ENCODE assay signal across 8 mouse cellular contexts in the genomic region with DNA sequence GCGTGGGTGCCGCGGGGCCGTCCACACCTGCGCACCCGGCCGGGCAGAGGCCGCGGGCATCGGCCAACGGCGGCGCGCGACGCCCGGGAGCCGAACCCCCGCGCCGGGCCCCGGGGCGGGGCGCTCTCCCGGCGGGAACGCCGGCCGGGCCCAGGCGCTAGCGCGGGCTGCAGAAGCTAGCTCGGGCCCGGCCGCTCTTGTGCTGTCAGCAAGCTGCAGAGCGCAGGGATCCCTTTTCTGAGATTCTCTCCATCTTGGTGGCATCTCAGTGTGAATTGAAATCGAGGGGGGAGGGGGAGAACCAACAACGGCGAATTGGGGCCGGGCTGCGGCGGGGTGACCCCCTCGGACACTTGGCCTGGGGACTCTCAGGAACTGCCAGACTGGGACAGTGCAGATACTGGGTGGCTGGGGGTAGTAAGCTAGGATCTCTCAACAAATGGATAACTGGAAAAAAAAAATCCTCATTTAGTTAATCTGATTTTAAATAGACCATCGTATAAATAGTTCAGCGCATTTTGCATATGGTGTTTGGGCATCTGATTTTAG. TPM values are rescaled to one million over a fixed set of nuclear protein-coding genes. Genes with fewer than 3 reads are reported as not detected.
DNase-seq lines count a peak whose midpoint lies in the region; ATAC-seq and TF ChIP-seq lines count a peak whose summit lies in the region.

No protein-coding gene starts in this region.

- H3K36me3 ChIP-seq in kidney, embryonic 16.5 days (ENCODE audit: insufficient read depth, low read length) = peaks cover 7% of the 10 kb centered on the region; the same call in 1 of the 2 replicates
- no peaks in the 10 kb centered on the region for H3K36me3 ChIP-seq in small intestine, adult 2 months (ENCODE audit: control insufficient read depth, insufficient read depth, low read length)

- peak; percentile 39 to 43 for DNase-seq in adrenal gland, adult 18-20 months (ENCODE audit: low spot score in 2 of 2)
- no peak for DNase-seq in adrenal gland, adult 2 months
- peak; percentile 2 to 35 for DNase-seq in urinary bladder, adult 18-20 months (ENCODE audit: low spot score in 2 of 2)
- DNase-seq in urinary bladder, postnatal 14 days (ENCODE audit: low spot score) = no peak
- peak; percentile 44 for DNase-seq in forelimb bud, embryonic 11.5 days (ENCODE audit: low read depth, low spot score)
- DNase-seq in lung, postnatal 10 days = peak; percentile 56

- peak overlapping the region; percentile 84 for H3K4me3 ChIP-seq in kidney, embryonic 16.5 days (ENCODE audit: low read length)
- H3K4me3 ChIP-seq in small intestine, adult 2 months (ENCODE audit: low read depth, low read length) = peak overlapping the region; percentile 86

- peak; percentile 85 for ATAC-seq in kidney, embryonic 16.5 days (ENCODE audit: low FRiP score, low TSS enrichment)

- H3K4me1 ChIP-seq in kidney, embryonic 16.5 days (ENCODE audit: insufficient read depth, low read length) = peaks cover 22% of the 10 kb centered on the region; the same call in 1 of the 2 replicates
- no peaks in the 10 kb centered on the region; the same call in 1 of the 2 replicates for H3K4me1 ChIP-seq in small intestine, adult 2 months (ENCODE audit: control insufficient read depth, insufficient read depth, insufficient read length, low read length)

- TF ChIP-seq POLR2A in small intestine, adult 2 months (IDR thresholded peaks at IDR 0.05; ENCODE audit: low read depth, low read length) = no peak

- peak overlapping the region; percentile 95 for H3K9ac ChIP-seq in kidney, embryonic 16.5 days (replicated peaks; ENCODE audit: low read length)

- H3K27ac ChIP-seq in kidney, embryonic 16.5 days (ENCODE audit: low read length) = peak overlapping the region; percentile 95
- H3K27ac ChIP-seq in small intestine, adult 2 months (ENCODE audit: insufficient read depth, low read depth, low read length) = no peak overlapping the region

- no peak for TF ChIP-seq CTCF in small intestine, adult 2 months (IDR thresholded peaks at IDR 0.05; ENCODE audit: extremely low read depth, insufficient read length, insufficient replicate concordance, low read depth, low read length)

- 3% methylated on average over 39 of the region's 45 CpGs for WGBS in kidney, embryonic 16.5 days
- WGBS in small intestine, adult 2 months = 3% methylated on average over 45 of the region's 45 CpGs

- H3K27me3 ChIP-seq in kidney, embryonic 16.5 days (ENCODE audit: insufficient read depth, low read length) = no peaks in the 10 kb centered on the region
- H3K27me3 ChIP-seq in small intestine, adult 2 months (ENCODE audit: control insufficient read depth, insufficient read depth, low read length) = no peaks in the 10 kb centered on the region; the same call in 1 of the 2 replicates

- H3K9me3 ChIP-seq in kidney, embryonic 16.5 days (ENCODE audit: low read length) = no peaks in the 10 kb centered on the region

- peak overlapping the region; percentile 84 for H3K4me2 ChIP-seq in kidney, embryonic 16.5 days (replicated peaks; ENCODE audit: low read depth, low read length)

RNA-seq across cellular contexts. Expression of a gene that starts 1.5 kb away (rescaled TPM):
- total RNA-seq in adrenal gland, adult 18-20 months (2021) = 1 to 10 TPM; 5.9 to 6.0 TPM
- total RNA-seq in adrenal gland, adult 2 months (2021) = 10 to 100 TPM in 1 of 2 experiments, 1 to 10 TPM in 1; 5.3 to 14.1 TPM
- polyA plus RNA-seq in adrenal gland, adult 2 months (2012; rRNA removed) = 1.3 and 1.7 TPM in 2 replicates
- polyA plus RNA-seq in kidney, embryonic 16.5 days (2015; fragmentation: Nextera tagmentation; extraction: Ambion mirVana) = 29.9 and 31.5 TPM in 2 replicates
- 1.9 and 2.7 TPM in 2 replicates for polyA plus RNA-seq in small intestine, adult 2 months (2012; rRNA removed)

RNA-seq across cellular contexts. Expression of a gene that starts 33.8 kb away (rescaled TPM):
- total RNA-seq in adrenal gland, adult 18-20 months (2021) = 10 to 100 TPM; 27.7 to 28.4 TPM
- 10 to 100 TPM; 22.9 to 25.3 TPM for total RNA-seq in adrenal gland, adult 2 months (2021)
- 147 and 150 TPM in 2 replicates for polyA plus RNA-seq in adrenal gland, adult 2 months (2012; rRNA removed)
- 24.5 and 24.9 TPM in 2 replicates for polyA plus RNA-seq in kidney, embryonic 16.5 days (2015; fragmentation: Nextera tagmentation; extraction: Ambion mirVana)
- 77.7 and 94.4 TPM in 2 replicates for polyA plus RNA-seq in small intestine, adult 2 months (2012; rRNA removed)

RNA-seq across cellular contexts. Expression of a gene that starts 33.8 kb away (rescaled TPM):
- total RNA-seq in adrenal gland, adult 18-20 months (2021) = 1 to 10 TPM; 1.1 to 1.3 TPM
- 1 to 10 TPM; 1.3 to 2.0 TPM for total RNA-seq in adrenal gland, adult 2 months (2021)
- polyA plus RNA-seq in adrenal gland, adult 2 months (2012; rRNA removed) = not detected in 2 replicates
- 1.4 and 3.3 TPM in 2 replicates for polyA plus RNA-seq in kidney, embryonic 16.5 days (2015; fragmentation: Nextera tagmentation; extraction: Ambion mirVana)
- polyA plus RNA-seq in small intestine, adult 2 months (2012; rRNA removed) = not detected in 2 replicates

RNA-seq across cellular contexts. Expression of a gene that starts 38.2 kb away (rescaled TPM):
- 100 to 1,000 TPM; 137 to 172 TPM for total RNA-seq in adrenal gland, adult 18-20 months (2021)
- 100 to 1,000 TPM; 162 to 194 TPM for total RNA-seq in adrenal gland, adult 2 months (2021)
- 0.07 and 0.35 TPM in 2 replicates for polyA plus RNA-seq in adrenal gland, adult 2 months (2012; rRNA removed)
- 296 and 313 TPM in 2 replicates for polyA plus RNA-seq in kidney, embryonic 16.5 days (2015; fragmentation: Nextera tagmentation; extraction: Ambion mirVana)
- 0.28 and 0.36 TPM in 2 replicates for polyA plus RNA-seq in small intestine, adult 2 months (2012; rRNA removed)

Comparison
In these comparisons a context has a peak if more than half of its experiments do, and no peak if none do; other contexts are left out.
1. DNase-seq: peak in adrenal gland, adult 18-20 months (2 of 2), urinary bladder, adult 18-20 months (2 of 2), forelimb bud, embryonic 11.5 days (single experiment) and lung, postnatal 10 days (single experiment); none in adrenal gland, adult 2 months (single experiment) and urinary bladder, postnatal 14 days (single experiment).